Mouse (Mus musculus) midbrain, embryonic 16.5 days (tissue): ENCODE results near the gene Dnajc17. TPM values are rescaled to one million over a fixed set of nuclear protein-coding genes. Genes with fewer than 3 reads are reported as not detected.
A peak's percentile ranks its signal among the peaks of the same experiment; 100 is the strongest.

Experiments
- ATAC-seq: fragments of 200-750 bp; cut with Nextera tagmentation; 2 replicates; pipeline ENCODE4 v1.8.0; 2017; ENCODE audit warnings: moderate TSS enrichment
- H3K27ac ChIP-seq: fragments of 300-500 bp; sonication (generic); 2 replicates; pipeline ENCODE4 v1.5.1; 2014; ENCODE audit warnings: mild to moderate bottlenecking, low read length, mixed read lengths
- H3K27me3 ChIP-seq: fragments of 300-500 bp; sonication (generic); 2 replicates; pipeline ENCODE4 v1.6.1; 2014; ENCODE audit warnings: low read depth, low read length, mixed read lengths; ENCODE audit not compliant: control insufficient read depth, insufficient read depth
- H3K36me3 ChIP-seq: fragments of 300-500 bp; sonication (generic); 2 replicates; pipeline ENCODE4 v1.6.1; 2014; ENCODE audit warnings: mild to moderate bottlenecking, low read length, moderate library complexity, mixed read lengths; ENCODE audit not compliant: control insufficient read depth, insufficient read depth
- H3K4me1 ChIP-seq: fragments of 300-500 bp; sonication (generic); 2 replicates; pipeline ENCODE4 v1.6.1; 2014; ENCODE audit warnings: mild to moderate bottlenecking, low read length, mixed read lengths; ENCODE audit not compliant: control insufficient read depth, insufficient read depth
- H3K4me2 ChIP-seq: fragments of 300-500 bp; sonication (generic); 2 replicates; pipeline ENCODE4 v1.6.1; 2014; ENCODE audit warnings: mild to moderate bottlenecking, low read length, mixed read lengths
- H3K4me3 ChIP-seq: fragments of 300-500 bp; sonication (generic); 2 replicates; pipeline ENCODE4 v1.5.1; 2014; ENCODE audit warnings: low read depth, mild to moderate bottlenecking, low read length, moderate library complexity, mixed read lengths
- H3K9ac ChIP-seq: fragments of 300-500 bp; sonication (generic); 2 replicates; pipeline ENCODE4 v1.6.1; 2014; ENCODE audit warnings: low read depth, low read length, mixed read lengths
- H3K9me3 ChIP-seq: fragments of 300-500 bp; sonication (generic); replicated peaks from 2 replicates; pipeline ENCODE4 v1.6.1; 2014; ENCODE audit warnings: mild to moderate bottlenecking, low read length, mixed read lengths; ENCODE audit not compliant: control insufficient read depth, poor library complexity, severe bottlenecking
- WGBS: fragments of 180-500 bp; shearing (Covaris S2); extraction: QIAGEN DNeasy Blood & Tissue Kit; methylation state at CpG from one replicate; pipeline ENCODE4 v1.1.7; 2014; 5-methylcytosine and 5-hydroxymethylcytosine counted together
- polyA plus RNA-seq: library from polyadenylated mRNA; unstranded; fragments of >200 nt; fragmentation: Nextera tagmentation; extraction: Ambion mirVana; gene quantifications from 2 replicates; pipeline ENCODE4 v1.2.1, GENCODE M21; 2015

Dnajc17 gene
- polyA plus RNA-seq, 1 experiment from 2014 or later, result 25.9 TPM

- ATAC-seq, result no peak
- H3K9ac ChIP-seq, result no peak overlapping the region
- no peak overlapping the region for H3K4me3 ChIP-seq
- peaks cover 7% of the 10 kb centered on the region for H3K36me3 ChIP-seq
- H3K27me3 ChIP-seq, result no peaks in the 10 kb centered on the region
- no peak overlapping the region for H3K27ac ChIP-seq
- no peaks in the 10 kb centered on the region for H3K9me3 ChIP-seq
- H3K4me1 ChIP-seq, result peaks cover 19% of the 10 kb centered on the region
- peak overlapping the region; percentile 67; the same call in 1 of the 2 replicates for H3K4me2 ChIP-seq
These were observed 50.8 kb downstream of the Dnajc17 start for GRCm38 (mm10) chr2:119157836-119158235.

- Histone ChIP-seq H3K9ac (peak within 1 kb of the TSS; percentile 87), H3K27me3 (no peaks in the 10 kb centered on the region), H3K4me1 (peaks cover 19% of the 10 kb centered on the region), H3K4me3 (peak within 1 kb of the TSS; percentile 84), H3K27ac (peak within 1 kb of the TSS; percentile 72), H3K36me3 (peaks cover 12% of the 10 kb centered on the region), H3K4me2 (peak within 1 kb of the TSS; percentile 89), H3K9me3 (no peaks in the 10 kb centered on the region)
- 1% methylated on average over 54 of the region's 57 CpGs for WGBS
- ATAC-seq, result peak; percentile 93
These were observed 51.7 kb downstream of the Dnajc17 start, which contains the start of gene Rmdn3 for GRCm38 (mm10) chr2:119156681-119157572. Gene Rmdn3, minus strand, starts transcription at chr2:119157034.

- Histone ChIP-seq H3K4me1 (peaks cover 19% of the 10 kb centered on the region), H3K9ac (peak overlapping the region; percentile 87), H3K4me2 (peak overlapping the region; percentile 89), H3K9me3 (no peaks in the 10 kb centered on the region), H3K27ac (peak overlapping the region; percentile 72), H3K36me3 (peaks cover 14% of the 10 kb centered on the region), H3K4me3 (peak overlapping the region; percentile 84), H3K27me3 (no peaks in the 10 kb centered on the region)
- 9% methylated on average over 27 of the region's 34 CpGs for WGBS
- ATAC-seq, result peak; percentile 69; the same call in 1 of the 2 replicates
These were observed 52.4 kb downstream of the Dnajc17 start for GRCm38 (mm10) chr2:119156081-119156680.

- Histone ChIP-seq H3K4me1 (peaks cover 19% of the 10 kb centered on the region), H3K9me3 (no peaks in the 10 kb centered on the region), H3K36me3 (peaks cover 16% of the 10 kb centered on the region), H3K4me2 (peak overlapping the region; percentile 89; the same call in 1 of the 2 replicates), H3K27me3 (no peaks in the 10 kb centered on the region), H3K27ac (no peak overlapping the region), H3K9ac (no peak overlapping the region; the same call in 1 of the 2 replicates), H3K4me3 (no peak overlapping the region)
- 91% methylated on average over 9 of the region's 9 CpGs for WGBS
- no peak for ATAC-seq
These were observed 53.2 kb downstream of the Dnajc17 start for GRCm38 (mm10) chr2:119155388-119155787.

DNA sequence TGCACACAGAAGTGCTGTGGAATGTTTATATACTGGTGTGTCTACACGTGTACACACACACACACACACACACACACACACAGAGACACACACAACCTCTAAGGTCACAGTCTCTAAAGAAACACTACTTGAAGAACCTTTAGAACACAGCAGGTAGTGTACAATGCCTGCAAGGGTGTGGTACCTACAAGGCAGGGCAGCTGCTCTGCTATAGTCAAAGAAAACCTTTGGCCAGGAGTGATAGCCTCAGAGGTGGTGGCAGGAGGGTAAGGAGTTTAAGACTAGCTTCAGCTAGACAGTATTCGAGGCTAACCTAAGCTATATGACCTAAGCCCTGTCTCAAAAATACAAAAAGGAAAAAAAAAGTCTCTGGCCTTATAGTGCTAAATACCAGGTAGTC lies 53.9 kb downstream of the Dnajc17 start:
- H3K9me3 ChIP-seq, result no peaks in the 10 kb centered on the region
- H3K4me2 ChIP-seq, result no peak overlapping the region
- H3K9ac ChIP-seq, result no peak overlapping the region
- peaks cover 16% of the 10 kb centered on the region for H3K36me3 ChIP-seq
- ATAC-seq, result no peak
- H3K4me1 ChIP-seq, result peaks cover 19% of the 10 kb centered on the region
- no peak overlapping the region for H3K27ac ChIP-seq
- WGBS, result 98% methylated on average over 2 of the region's 2 CpGs
- H3K4me3 ChIP-seq, result no peak overlapping the region
- no peaks in the 10 kb centered on the region for H3K27me3 ChIP-seq

GRCm38 (mm10) chr2:119152255-119152654 lies 56.3 kb downstream of the Dnajc17 start:
- peaks cover 15% of the 10 kb centered on the region for H3K4me1 ChIP-seq
- no peak overlapping the region for H3K9ac ChIP-seq
- H3K27ac ChIP-seq, result no peak overlapping the region
- no peak overlapping the region for H3K4me2 ChIP-seq
- no peak for ATAC-seq
- WGBS, result 89% methylated on average over 6 of the region's 6 CpGs
- H3K27me3 ChIP-seq, result no peaks in the 10 kb centered on the region
- H3K36me3 ChIP-seq, result peaks cover 21% of the 10 kb centered on the region
- H3K9me3 ChIP-seq, result no peaks in the 10 kb centered on the region
- no peak overlapping the region for H3K4me3 ChIP-seq

DNA sequence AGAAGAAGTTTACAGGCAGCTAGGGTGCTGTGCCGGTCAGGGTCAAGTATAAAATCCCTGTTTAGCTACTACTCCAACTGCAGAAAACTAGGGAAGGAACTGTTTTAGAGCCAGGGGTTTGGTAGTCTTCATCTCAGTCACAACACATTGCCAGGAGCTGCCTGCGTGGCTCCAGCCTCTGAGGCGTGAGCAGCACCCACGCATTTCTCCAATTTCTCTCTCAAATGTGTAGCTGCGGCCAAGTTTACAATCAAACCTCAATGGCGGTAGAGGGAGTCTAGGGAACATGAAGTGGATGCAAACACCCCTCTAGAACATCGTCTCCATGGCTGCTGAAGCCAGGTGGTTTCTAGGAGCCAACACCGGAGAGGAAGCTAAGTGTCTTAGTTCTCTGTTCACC lies 60.8 kb downstream of the Dnajc17 start:
- H3K9ac ChIP-seq, result no peak overlapping the region
- no peak overlapping the region for H3K4me3 ChIP-seq
- no peaks in the 10 kb centered on the region for H3K9me3 ChIP-seq
- H3K4me1 ChIP-seq, result no peaks in the 10 kb centered on the region
- H3K27ac ChIP-seq, result no peak overlapping the region
- H3K4me2 ChIP-seq, result no peak overlapping the region
- no peak for ATAC-seq
- H3K36me3 ChIP-seq, result peaks cover 36% of the 10 kb centered on the region
- WGBS, result 93% methylated on average over 8 of the region's 8 CpGs
- H3K27me3 ChIP-seq, result no peaks in the 10 kb centered on the region

GRCm38 (mm10) chr2:119147160-119147678 lies 61.4 kb downstream of the Dnajc17 start:
- H3K36me3 ChIP-seq, result peaks cover 38% of the 10 kb centered on the region
- WGBS, result 82% methylated on average over 22 of the region's 22 CpGs
- no peak overlapping the region for H3K9ac ChIP-seq
- ATAC-seq, result no peak
- H3K4me1 ChIP-seq, result no peaks in the 10 kb centered on the region
- H3K4me3 ChIP-seq, result no peak overlapping the region
- H3K27ac ChIP-seq, result no peak overlapping the region
- H3K4me2 ChIP-seq, result no peak overlapping the region
- no peaks in the 10 kb centered on the region for H3K9me3 ChIP-seq
- H3K27me3 ChIP-seq, result no peaks in the 10 kb centered on the region

GRCm38 (mm10) chr2:119146435-119146834 lies 62.2 kb downstream of the Dnajc17 start:
- ATAC-seq, result no peak
- H3K4me1 ChIP-seq, result no peaks in the 10 kb centered on the region
- peaks cover 40% of the 10 kb centered on the region for H3K36me3 ChIP-seq
- no peak overlapping the region for H3K4me2 ChIP-seq
- H3K9ac ChIP-seq, result no peak overlapping the region
- no peaks in the 10 kb centered on the region for H3K9me3 ChIP-seq
- no peaks in the 10 kb centered on the region for H3K27me3 ChIP-seq
- H3K27ac ChIP-seq, result no peak overlapping the region
- WGBS, result 76% methylated on average over 6 of the region's 6 CpGs
- no peak overlapping the region for H3K4me3 ChIP-seq
